Mouse (Mus musculus): ENCODE data around the gene Hoxb9. TPM values are rescaled to one million over a fixed set of nuclear protein-coding genes. Genes with fewer than 3 reads are reported as not detected.
A peak's percentile ranks its signal among the peaks of the same experiment; 100 is the strongest.

Gene Hoxb9
- polyA plus RNA-seq (2015; fragmentation: Nextera tagmentation; extraction: Ambion mirVana) = not detected in 2 replicates

DNA sequence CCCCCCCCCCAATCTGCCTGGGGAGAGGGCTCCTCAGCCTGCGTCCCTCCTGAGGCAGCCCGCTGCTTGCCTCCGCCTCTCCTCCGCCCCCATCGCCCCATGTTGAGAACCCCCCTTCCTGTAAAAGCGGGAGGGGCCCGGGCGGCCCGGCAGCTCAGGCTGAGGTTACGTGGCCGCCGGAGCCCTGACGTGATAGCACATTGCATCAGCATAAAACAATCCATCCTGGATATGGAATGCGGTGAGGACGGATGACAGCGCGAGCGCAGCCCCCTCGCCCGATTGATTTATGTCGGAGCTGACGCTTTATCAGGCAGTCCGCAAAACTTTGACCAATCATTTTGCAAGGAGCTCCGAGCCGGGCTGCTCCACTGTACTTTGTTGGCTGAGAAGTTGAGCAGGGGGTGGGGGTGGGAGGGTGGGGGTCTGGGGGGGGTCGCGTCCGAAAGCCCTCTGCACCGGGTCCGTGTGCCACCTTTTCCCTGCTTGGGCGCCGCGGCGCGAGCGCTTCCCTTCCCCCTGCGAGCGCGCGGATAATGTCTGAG, at the start of gene Hoxb9:
Gene Hoxb9 (plus strand): TSS at position 462 of the 545 bp plus-strand sequence.
- Histone ChIP-seq H3K4me3 (peak within 1 kb of the TSS; percentile 13; the same call in 1 of the 2 replicates), H3K27me3 (peaks cover 99% of the 10 kb centered on the region), H3K9me3 (no peaks in the 10 kb centered on the region), H3K4me1 (peaks cover 9% of the 10 kb centered on the region; the same call in 1 of the 2 replicates), H3K4me2 (replicated peaks) (peak within 1 kb of the TSS; percentile 8; the same call in 1 of the 2 replicates), H3K27ac (replicated peaks) (no peak within 1 kb of the TSS), H3K36me3 (no peaks in the 10 kb centered on the region), H3K9ac (replicated peaks) (no peak within 1 kb of the TSS)
- WGBS = under 1% methylated on average over 40 of the region's 40 CpGs
- ATAC-seq (replicated peaks) = no peak

GRCm38 (mm10) chr11:96223813-96224212, 47.4 kb upstream of the Hoxb9 start:
- H3K36me3 ChIP-seq = no peaks in the 10 kb centered on the region
- no peaks in the 10 kb centered on the region for H3K9me3 ChIP-seq
- H3K4me2 ChIP-seq (replicated peaks) = no peak overlapping the region
- no peak overlapping the region for H3K9ac ChIP-seq (replicated peaks)
- no peak overlapping the region for H3K4me3 ChIP-seq
- H3K4me1 ChIP-seq = no peaks in the 10 kb centered on the region
- peaks cover 5% of the 10 kb centered on the region; the same call in 1 of the 2 replicates for H3K27me3 ChIP-seq
- WGBS = 44% methylated on average over 2 of the region's 2 CpGs
- ATAC-seq (replicated peaks) = no peak
- no peak overlapping the region for H3K27ac ChIP-seq (replicated peaks)

- Histone ChIP-seq H3K9me3 (no peaks in the 10 kb centered on the region), H3K4me2 (replicated peaks) (no peak overlapping the region), H3K4me3 (no peak overlapping the region), H3K27me3 (peaks cover 9% of the 10 kb centered on the region), H3K9ac (replicated peaks) (no peak overlapping the region), H3K27ac (replicated peaks) (no peak overlapping the region), H3K36me3 (no peaks in the 10 kb centered on the region), H3K4me1 (no peaks in the 10 kb centered on the region)
- no peak for ATAC-seq (replicated peaks)
- 83% methylated on average over 9 of the region's 9 CpGs for WGBS
Observed at GRCm38 (mm10) chr11:96227676-96228075, 43.6 kb upstream of the Hoxb9 start.

DNA sequence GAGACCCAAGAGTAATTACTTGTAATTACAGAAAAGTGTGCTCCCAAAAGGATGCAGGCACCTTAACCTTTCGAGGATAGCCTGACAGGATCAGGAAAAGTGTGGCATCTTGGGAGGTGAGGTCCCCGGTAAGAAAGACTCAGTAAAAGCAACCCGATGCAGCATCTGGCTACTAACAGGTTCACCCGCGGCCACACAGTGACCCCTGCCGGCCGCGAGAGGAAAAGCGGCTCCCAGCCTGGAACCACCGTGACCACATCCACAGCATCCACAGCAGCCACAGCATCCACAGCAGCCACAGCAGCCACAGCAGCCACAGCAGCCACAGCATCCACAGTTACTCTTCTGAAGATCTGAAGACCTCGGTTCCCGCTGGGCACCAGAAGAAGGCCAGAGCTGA, 36.4 kb upstream of the Hoxb9 start:
- H3K27me3 ChIP-seq = peaks cover 46% of the 10 kb centered on the region

DNA sequence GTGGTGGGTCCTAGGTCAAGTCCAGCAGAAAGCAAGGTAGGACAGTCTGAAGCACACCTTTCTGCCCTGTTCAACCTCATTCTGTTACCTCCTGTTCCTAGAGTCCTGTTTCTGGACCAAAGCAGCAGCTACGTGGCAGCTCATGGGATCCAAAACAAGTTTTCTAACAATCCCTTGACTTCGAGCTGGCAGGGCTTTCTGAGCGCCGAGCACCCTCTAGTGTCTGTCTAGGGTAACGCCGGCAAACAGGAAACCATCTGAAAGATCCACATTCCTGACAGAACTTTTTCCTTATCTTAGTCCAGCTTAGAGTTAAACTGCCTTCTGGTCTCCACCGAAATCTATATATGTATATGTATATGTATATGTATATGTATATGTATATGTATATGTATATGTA, 31.0 kb upstream of the Hoxb9 start:
- no peak overlapping the region for H3K9ac ChIP-seq (replicated peaks)
- no peak for ATAC-seq (replicated peaks)
- 2% methylated on average over 7 of the region's 7 CpGs for WGBS
- H3K4me3 ChIP-seq = no peak overlapping the region
- H3K27ac ChIP-seq (replicated peaks) = no peak overlapping the region
- no peaks in the 10 kb centered on the region for H3K4me1 ChIP-seq
- peaks cover 41% of the 10 kb centered on the region for H3K27me3 ChIP-seq
- H3K9me3 ChIP-seq = no peaks in the 10 kb centered on the region
- H3K36me3 ChIP-seq = no peaks in the 10 kb centered on the region
- no peak overlapping the region for H3K4me2 ChIP-seq (replicated peaks)

More for the DNA sequence above, 36.4 kb upstream of the Hoxb9 start:
- Histone ChIP-seq H3K36me3 (no peaks in the 10 kb centered on the region), H3K9me3 (no peaks in the 10 kb centered on the region), H3K4me1 (no peaks in the 10 kb centered on the region), H3K4me3 (no peak overlapping the region), H3K4me2 (replicated peaks) (no peak overlapping the region), H3K27ac (replicated peaks) (no peak overlapping the region), H3K9ac (replicated peaks) (no peak overlapping the region)
- 3% methylated on average over 12 of the region's 12 CpGs for WGBS
- ATAC-seq (replicated peaks) = no peak

DNA sequence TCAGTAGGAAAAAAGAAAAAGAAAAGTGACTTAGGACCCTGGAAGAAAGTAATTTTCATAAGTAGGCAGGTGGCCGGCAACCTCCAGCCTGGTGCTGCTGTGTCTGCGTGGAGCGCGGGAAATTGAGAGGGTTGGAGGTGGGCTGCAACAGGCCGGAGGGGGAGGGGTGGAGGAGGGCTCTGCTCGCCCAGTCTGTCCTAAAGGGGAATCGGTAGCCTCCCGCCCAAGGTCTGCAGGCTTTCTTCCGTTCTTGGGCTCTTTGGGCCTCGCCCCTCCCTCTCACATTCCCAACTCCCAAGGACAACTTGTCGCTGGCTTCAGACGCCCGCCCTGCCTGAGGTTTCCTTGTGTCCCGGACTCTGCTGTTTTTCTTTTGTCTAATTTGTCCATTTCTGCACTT, 20.4 kb upstream of the Hoxb9 start:
- 0% methylated on average over 14 of the region's 14 CpGs for WGBS
- Histone ChIP-seq H3K4me3 (no peak overlapping the region), H3K9me3 (no peaks in the 10 kb centered on the region), H3K27ac (replicated peaks) (no peak overlapping the region), H3K27me3 (peaks cover 98% of the 10 kb centered on the region), H3K36me3 (no peaks in the 10 kb centered on the region), H3K9ac (replicated peaks) (no peak overlapping the region), H3K4me1 (no peaks in the 10 kb centered on the region), H3K4me2 (replicated peaks) (no peak overlapping the region)
- no peak for ATAC-seq (replicated peaks)

- Histone ChIP-seq H3K36me3 (no peaks in the 10 kb centered on the region), H3K4me3 (no peak overlapping the region), H3K4me1 (no peaks in the 10 kb centered on the region), H3K27ac (replicated peaks) (no peak overlapping the region), H3K9me3 (no peaks in the 10 kb centered on the region), H3K9ac (replicated peaks) (no peak overlapping the region), H3K27me3 (peaks cover 99% of the 10 kb centered on the region), H3K4me2 (replicated peaks) (no peak overlapping the region)
- 1% methylated on average over 46 of the region's 46 CpGs for WGBS
- ATAC-seq (replicated peaks) = no peak
Observed at GRCm38 (mm10) chr11:96251480-96252031, 19.7 kb upstream of the Hoxb9 start.

DNA sequence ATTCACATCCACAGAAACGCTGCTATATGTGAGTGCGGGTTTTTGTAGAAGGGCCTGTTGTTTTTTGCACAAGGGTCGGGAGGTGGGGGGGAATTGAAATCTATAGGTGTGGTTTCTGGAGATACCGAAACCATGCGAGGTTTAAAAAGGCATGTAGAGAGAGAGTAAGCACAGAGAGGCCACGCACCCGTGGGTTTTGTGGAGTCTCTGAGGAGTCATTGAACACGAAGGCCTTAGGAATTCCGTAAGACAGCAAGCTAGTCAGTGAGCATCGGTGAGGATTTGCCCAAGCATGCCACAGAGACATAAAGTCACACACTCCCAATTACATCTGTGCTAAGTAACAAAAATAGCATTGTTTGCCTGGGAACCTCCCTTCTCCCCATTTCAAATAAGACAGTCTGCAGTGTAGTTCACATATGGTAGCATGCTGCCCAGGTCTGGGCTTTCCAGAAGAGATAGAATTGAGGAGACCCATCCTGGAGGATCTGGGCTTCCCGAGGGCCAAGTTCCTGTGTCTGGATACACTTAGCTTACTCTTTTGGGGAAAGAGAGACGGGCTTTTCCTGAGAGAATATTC, 18.6 kb upstream of the Hoxb9 start:
- 3% methylated on average over 12 of the region's 12 CpGs for WGBS
- no peaks in the 10 kb centered on the region for H3K4me1 ChIP-seq
- ATAC-seq (replicated peaks) = no peak

DNA sequence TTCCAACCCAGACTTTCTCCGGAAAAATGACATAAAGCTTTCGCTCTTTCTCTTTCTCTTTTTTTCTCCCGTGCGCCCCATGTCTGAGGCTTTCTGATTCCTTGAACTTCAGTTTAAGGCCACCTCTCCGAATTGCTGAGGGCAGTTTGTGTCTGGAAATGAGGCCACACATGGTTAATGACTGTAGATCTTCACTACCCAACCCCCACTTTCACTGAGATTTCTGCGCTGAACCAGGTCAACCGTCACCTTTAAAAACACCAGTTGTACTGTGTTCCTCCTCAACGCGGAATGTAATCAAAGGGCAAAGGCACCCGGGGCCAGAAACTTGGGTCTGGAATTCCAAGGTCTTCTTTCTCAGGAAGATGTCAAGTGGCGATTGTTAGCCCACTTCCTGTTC, 17.0 kb upstream of the Hoxb9 start:
- no peak overlapping the region for H3K27ac ChIP-seq (replicated peaks)
- no peak for ATAC-seq (replicated peaks)
- WGBS = under 1% methylated on average over 11 of the region's 11 CpGs
- no peaks in the 10 kb centered on the region for H3K4me1 ChIP-seq
- no peak overlapping the region for H3K9ac ChIP-seq (replicated peaks)
- H3K27me3 ChIP-seq = peaks cover 97% of the 10 kb centered on the region
- no peaks in the 10 kb centered on the region for H3K9me3 ChIP-seq
- H3K4me3 ChIP-seq = no peak overlapping the region
- no peaks in the 10 kb centered on the region for H3K36me3 ChIP-seq
- H3K4me2 ChIP-seq (replicated peaks) = no peak overlapping the region

More for the DNA sequence above, 18.6 kb upstream of the Hoxb9 start:
- Histone ChIP-seq H3K27ac (replicated peaks) (no peak overlapping the region), H3K36me3 (no peaks in the 10 kb centered on the region), H3K27me3 (peaks cover 97% of the 10 kb centered on the region), H3K4me2 (replicated peaks) (no peak overlapping the region), H3K9me3 (no peaks in the 10 kb centered on the region), H3K9ac (replicated peaks) (no peak overlapping the region), H3K4me3 (no peak overlapping the region)

- WGBS = 1% methylated on average over 39 of the region's 39 CpGs
Observed at GRCm38 (mm10) chr11:96255111-96255995, 15.9 kb upstream of the Hoxb9 start.

GRCm38 (mm10) chr11:96255996-96256445, 15.2 kb upstream of the Hoxb9 start:
- Histone ChIP-seq H3K4me3 (no peak overlapping the region), H3K9ac (replicated peaks) (no peak overlapping the region), H3K4me2 (replicated peaks) (no peak overlapping the region), H3K36me3 (no peaks in the 10 kb centered on the region), H3K9me3 (no peaks in the 10 kb centered on the region), H3K27ac (replicated peaks) (no peak overlapping the region), H3K4me1 (no peaks in the 10 kb centered on the region), H3K27me3 (peaks cover 97% of the 10 kb centered on the region)
- WGBS = 1% methylated on average over 14 of the region's 14 CpGs
- no peak for ATAC-seq (replicated peaks)

More at GRCm38 (mm10) chr11:96255111-96255995, 15.9 kb upstream of the Hoxb9 start:
- no peak overlapping the region for H3K4me3 ChIP-seq
- H3K4me1 ChIP-seq = no peaks in the 10 kb centered on the region
- ATAC-seq (replicated peaks) = no peak
- H3K27ac ChIP-seq (replicated peaks) = no peak overlapping the region
- no peaks in the 10 kb centered on the region for H3K9me3 ChIP-seq
- peaks cover 97% of the 10 kb centered on the region for H3K27me3 ChIP-seq
- H3K9ac ChIP-seq (replicated peaks) = no peak overlapping the region
- H3K4me2 ChIP-seq (replicated peaks) = no peak overlapping the region
- H3K36me3 ChIP-seq = no peaks in the 10 kb centered on the region

- Histone ChIP-seq H3K36me3 (no peaks in the 10 kb centered on the region), H3K4me1 (no peaks in the 10 kb centered on the region), H3K27ac (replicated peaks) (no peak overlapping the region), H3K27me3 (peaks cover 98% of the 10 kb centered on the region), H3K4me2 (replicated peaks) (no peak overlapping the region), H3K4me3 (no peak overlapping the region), H3K9ac (replicated peaks) (no peak overlapping the region), H3K9me3 (no peaks in the 10 kb centered on the region)
- ATAC-seq (replicated peaks) = no peak
- WGBS = 19% methylated on average over 2 of the region's 2 CpGs
Observed at GRCm38 (mm10) chr11:96257141-96257540, 14.1 kb upstream of the Hoxb9 start.

Measured in forebrain, embryonic 15.5 days (tissue).